Mouse (Mus musculus): ENCODE results near the gene Irf2bpl.

DNA sequence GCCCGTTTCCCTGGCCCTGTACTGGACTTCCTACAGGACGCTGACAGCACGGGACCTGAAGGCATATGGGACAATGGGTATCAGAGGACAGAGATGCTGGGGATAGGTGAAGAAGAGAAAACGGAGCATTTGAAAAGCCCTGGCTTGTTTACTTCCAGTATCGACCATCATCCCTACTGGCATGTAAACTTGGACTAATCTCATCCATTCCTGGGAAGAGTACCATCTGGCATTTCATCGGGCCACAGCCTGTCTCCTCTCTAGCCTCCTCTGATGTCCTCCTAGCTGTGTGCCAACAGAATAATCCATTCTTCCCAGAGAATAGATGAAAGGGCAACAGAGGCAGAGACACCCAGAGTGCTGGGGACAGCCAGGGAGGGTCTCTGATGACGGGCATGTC lies 31.0 kb upstream of the Irf2bpl start:
- TF ChIP-seq GATA1 (IDR thresholded peaks at IDR 0.05; ENCODE audit: low read length) (no peak), TAL1 (IDR thresholded peaks at IDR 0.05; ENCODE audit: low read length) (no peak)
